In genomic region chr9:29617181-29617580, GRCm38 (mm10) we compare ENCODE assay signal across 18 mouse cellular contexts.
DNase-seq lines count a peak whose midpoint lies in the region; ATAC-seq and TF ChIP-seq lines count a peak whose summit lies in the region.
"Had no signal": no experiment of that assay in that cellular context is flagged by ENCODE, and none has a peak within 500 bp of the region (broad histone marks: within the 10 kb centered on the region; RNA-seq: fewer than 3 reads in every experiment).

No protein-coding gene starts in this region.

- no peak overlapping the region for H3K9ac ChIP-seq in embryonic facial prominence, embryonic 14.5 days (ENCODE audit: low read depth, low read length)
- H3K9ac ChIP-seq in hindbrain, embryonic 15.5 days, result no peak overlapping the region
- no peak overlapping the region for H3K9ac ChIP-seq in hindbrain, embryonic 11.5 days (ENCODE audit: low read depth, low read length)
- no peak overlapping the region for H3K9ac ChIP-seq in midbrain, postnatal 0 days (replicated peaks; ENCODE audit: low read length, poor library complexity, severe bottlenecking)
- no peak overlapping the region for H3K9ac ChIP-seq in midbrain, embryonic 14.5 days (replicated peaks; ENCODE audit: low read length)
- H3K9ac ChIP-seq: embryonic facial prominence, embryonic 12.5 days; lung, embryonic 14.5 days; neural tube, embryonic 12.5 days; stomach, embryonic 15.5 days had no signal

- no peak for TF ChIP-seq CTCF in midbrain, postnatal 0 days (IDR thresholded peaks at IDR 0.05)

- no peak overlapping the region for H3K27ac ChIP-seq in embryonic facial prominence, embryonic 14.5 days (replicated peaks; ENCODE audit: low read depth, low read length)
- H3K27ac ChIP-seq in embryonic facial prominence, embryonic 10.5 days (replicated peaks), result no peak overlapping the region
- 0 out of 2 replicates have a peak overlapping the region, but pooled peaks have one; percentile 8 for H3K27ac ChIP-seq in hindbrain, embryonic 15.5 days (replicated peaks)
- H3K27ac ChIP-seq in hindbrain, embryonic 11.5 days (ENCODE audit: low read depth, low read length), result no peak overlapping the region
- H3K27ac ChIP-seq in midbrain, postnatal 0 days (ENCODE audit: low read depth, low read length), result no peak overlapping the region
- no peak overlapping the region for H3K27ac ChIP-seq in midbrain, embryonic 14.5 days (replicated peaks; ENCODE audit: low read depth, low read length)
- H3K27ac ChIP-seq: embryonic facial prominence, embryonic 12.5 days; neural tube, embryonic 12.5 days; stomach, embryonic 15.5 days had no signal

- no peak overlapping the region for H3K4me3 ChIP-seq in embryonic facial prominence, embryonic 14.5 days (ENCODE audit: low read depth, low read length)
- H3K4me3 ChIP-seq in embryonic facial prominence, embryonic 10.5 days, result no peak overlapping the region
- H3K4me3 ChIP-seq in hindbrain, embryonic 15.5 days, result no peak overlapping the region
- H3K4me3 ChIP-seq in hindbrain, embryonic 11.5 days (ENCODE audit: low read depth, low read length), result no peak overlapping the region
- H3K4me3 ChIP-seq in midbrain, postnatal 0 days (ENCODE audit: low read depth, low read length), result no peak overlapping the region
- H3K4me3 ChIP-seq in midbrain, embryonic 14.5 days (replicated peaks; ENCODE audit: low read depth, low read length), result no peak overlapping the region
- H3K4me3 ChIP-seq: embryonic facial prominence, embryonic 12.5 days; neural tube, embryonic 12.5 days; stomach, embryonic 15.5 days had no signal

- H3K4me2 ChIP-seq in embryonic facial prominence, embryonic 14.5 days (ENCODE audit: low read depth, low read length), result no peak overlapping the region
- H3K4me2 ChIP-seq in hindbrain, embryonic 15.5 days, result no peak overlapping the region
- H3K4me2 ChIP-seq in hindbrain, embryonic 11.5 days (replicated peaks; ENCODE audit: low read depth, low read length), result no peak overlapping the region
- no peak overlapping the region for H3K4me2 ChIP-seq in midbrain, postnatal 0 days (ENCODE audit: low read depth, low read length, poor library complexity, severe bottlenecking)
- H3K4me2 ChIP-seq in midbrain, embryonic 14.5 days (ENCODE audit: low read length), result no peak overlapping the region
- H3K4me2 ChIP-seq: embryonic facial prominence, embryonic 12.5 days; liver, embryonic 11.5 days; lung, embryonic 14.5 days; neural tube, embryonic 12.5 days; stomach, embryonic 15.5 days had no signal

- no peaks in the 10 kb centered on the region for H3K27me3 ChIP-seq in embryonic facial prominence, embryonic 14.5 days (replicated peaks; ENCODE audit: control insufficient read depth, insufficient read depth, low read length)
- H3K27me3 ChIP-seq in embryonic facial prominence, embryonic 10.5 days (replicated peaks; ENCODE audit: low read depth, poor library complexity, severe bottlenecking), result no peaks in the 10 kb centered on the region
- no peaks in the 10 kb centered on the region for H3K27me3 ChIP-seq in hindbrain, embryonic 15.5 days
- no peaks in the 10 kb centered on the region for H3K27me3 ChIP-seq in hindbrain, embryonic 11.5 days (ENCODE audit: control insufficient read depth, insufficient read depth, low read length)
- no peaks in the 10 kb centered on the region for H3K27me3 ChIP-seq in midbrain, postnatal 0 days (ENCODE audit: insufficient read depth, low read length)
- no peaks in the 10 kb centered on the region for H3K27me3 ChIP-seq in midbrain, embryonic 14.5 days (ENCODE audit: control insufficient read depth, insufficient read depth, low read length)
- H3K27me3 ChIP-seq: embryonic facial prominence, embryonic 12.5 days; neural tube, embryonic 12.5 days; stomach, embryonic 15.5 days had no signal

- no peaks in the 10 kb centered on the region for H3K9me3 ChIP-seq in embryonic facial prominence, embryonic 14.5 days (ENCODE audit: control insufficient read depth, low read length)
- no peaks in the 10 kb centered on the region for H3K9me3 ChIP-seq in embryonic facial prominence, embryonic 10.5 days
- no peaks in the 10 kb centered on the region for H3K9me3 ChIP-seq in hindbrain, embryonic 15.5 days
- no peaks in the 10 kb centered on the region for H3K9me3 ChIP-seq in hindbrain, embryonic 11.5 days (ENCODE audit: control insufficient read depth, low read length)
- H3K9me3 ChIP-seq in midbrain, postnatal 0 days (ENCODE audit: low read length), result no peaks in the 10 kb centered on the region
- no peaks in the 10 kb centered on the region for H3K9me3 ChIP-seq in midbrain, embryonic 14.5 days (ENCODE audit: control insufficient read depth, low read length)
- H3K9me3 ChIP-seq: embryonic facial prominence, embryonic 12.5 days; stomach, embryonic 15.5 days had no signal

- 40% methylated on average over 5 of the region's 5 CpGs for WGBS in embryonic facial prominence, embryonic 14.5 days
- WGBS in embryonic facial prominence, embryonic 10.5 days, result 80% methylated on average over 5 of the region's 5 CpGs
- 52% methylated on average over 5 of the region's 5 CpGs for WGBS in hindbrain, embryonic 15.5 days
- 78% methylated on average over 5 of the region's 5 CpGs for WGBS in hindbrain, embryonic 11.5 days
- 62% methylated on average over 5 of the region's 5 CpGs for WGBS in midbrain, postnatal 0 days
- WGBS in midbrain, embryonic 14.5 days, result 71% methylated on average over 5 of the region's 5 CpGs

- H3K36me3 ChIP-seq in embryonic facial prominence, embryonic 14.5 days (ENCODE audit: control insufficient read depth, insufficient read depth, low read length), result no peaks in the 10 kb centered on the region
- H3K36me3 ChIP-seq in embryonic facial prominence, embryonic 10.5 days (replicated peaks), result no peaks in the 10 kb centered on the region
- no peaks in the 10 kb centered on the region for H3K36me3 ChIP-seq in hindbrain, embryonic 15.5 days
- H3K36me3 ChIP-seq in hindbrain, embryonic 11.5 days (ENCODE audit: control insufficient read depth, insufficient read depth, low read length), result no peaks in the 10 kb centered on the region
- H3K36me3 ChIP-seq in midbrain, postnatal 0 days (ENCODE audit: insufficient read depth, low read length), result no peaks in the 10 kb centered on the region
- no peaks in the 10 kb centered on the region for H3K36me3 ChIP-seq in midbrain, embryonic 14.5 days (ENCODE audit: control insufficient read depth, insufficient read depth, low read length)
- H3K36me3 ChIP-seq: embryonic facial prominence, embryonic 12.5 days; neural tube, embryonic 12.5 days; stomach, embryonic 15.5 days had no signal

- peak; percentile 44; the same call in 1 of the 2 replicates for ATAC-seq in embryonic facial prominence, embryonic 14.5 days (ENCODE audit: low read depth)
- no peak for ATAC-seq in hindbrain, embryonic 15.5 days (ENCODE audit: low FRiP score, low read depth)
- no peak for ATAC-seq in hindbrain, embryonic 11.5 days (ENCODE audit: low FRiP score)
- no peak for ATAC-seq in midbrain, postnatal 0 days (ENCODE audit: low FRiP score)
- no peak for ATAC-seq in midbrain, embryonic 14.5 days (ENCODE audit: low FRiP score, low TSS enrichment)
- ATAC-seq: inflammation-experienced regulatory T-cells, adult 6 months; midbrain, embryonic 16.5 days had no signal

- H3K4me1 ChIP-seq in embryonic facial prominence, embryonic 14.5 days (ENCODE audit: control insufficient read depth, insufficient read depth, low read length), result no peaks in the 10 kb centered on the region
- peaks cover 2% of the 10 kb centered on the region; the same call in 1 of the 2 replicates for H3K4me1 ChIP-seq in embryonic facial prominence, embryonic 10.5 days
- peaks cover 2% of the 10 kb centered on the region; the same call in 1 of the 2 replicates for H3K4me1 ChIP-seq in hindbrain, embryonic 15.5 days (replicated peaks)
- H3K4me1 ChIP-seq in hindbrain, embryonic 11.5 days (replicated peaks; ENCODE audit: control insufficient read depth, insufficient read depth, low read length), result no peaks in the 10 kb centered on the region
- H3K4me1 ChIP-seq in midbrain, postnatal 0 days (ENCODE audit: insufficient read depth, low read length), result peaks cover 3% of the 10 kb centered on the region
- no peaks in the 10 kb centered on the region for H3K4me1 ChIP-seq in midbrain, embryonic 14.5 days (ENCODE audit: control insufficient read depth, insufficient read depth, low read length)
- H3K4me1 ChIP-seq: embryonic facial prominence, embryonic 12.5 days; neural tube, embryonic 12.5 days; stomach, embryonic 15.5 days had no signal

- DNase-seq in embryonic facial prominence, embryonic 14.5 days (ENCODE audit: low spot score), result peak; percentile 62
- no peak for DNase-seq in embryonic facial prominence, embryonic 10.5 days (ENCODE audit: low spot score)
- no peak for DNase-seq in hindbrain, embryonic 11.5 days (ENCODE audit: low spot score)
- DNase-seq in midbrain, postnatal 0 days (ENCODE audit: low spot score), result peak; percentile 42
- DNase-seq in midbrain, embryonic 14.5 days, result no peak
- DNase-seq in adipocyte (ENCODE audit: low spot score), result no peak
- no peak for DNase-seq in adrenal gland, postnatal 14 days
- DNase-seq: cerebellum, adult 11 months; lung, embryonic 14.5 days; retina, postnatal 1 day; spleen, adult 18-20 months had no signal

Comparison
In these comparisons a context has a peak if more than half of its experiments do, and no peak if none do; other contexts are left out.
1. DNase-seq: peak in embryonic facial prominence, embryonic 14.5 days (single experiment) and midbrain, postnatal 0 days (single experiment); none in embryonic facial prominence, embryonic 10.5 days (single experiment), hindbrain, embryonic 11.5 days (single experiment), midbrain, embryonic 14.5 days (single experiment), adipocyte (single experiment) and adrenal gland, postnatal 14 days (single experiment).